Mouse (Mus musculus) MEL (cell line): ENCODE measurements at regions not wholly inside any gene's neighbourhood (a gene's known extent, or its start where the extent isn't known, plus 50 kb on each side); places are given as distances from the start of the nearest gene placed in this dataset.

Experiments
- CHD2 ChIP-seq: IDR thresholded peaks from 2 replicates; pipeline ENCODE4 v1.6.1; 2011; ENCODE audit warnings: low read length, improper control_type of control experiment
- CTCF ChIP-seq, 3 experiments: IDR thresholded peaks in 2 of 3; conservative IDR thresholded peaks in 1 of 3; 2 replicates each; pipeline ENCODE4 v1.5.1; 2011 to 2012; ENCODE audit warnings: low read length in 3 of 3, low read depth in 2 of 3, mild to moderate bottlenecking in 2 of 3, improper control_type of control experiment in 1 of 3, inconsistent platforms in 1 of 3, mixed read lengths in 1 of 3, moderate library complexity in 1 of 3; ENCODE audit not compliant: control insufficient read depth in 1 of 3, insufficient read depth in 1 of 3, poor library complexity in 1 of 3, severe bottlenecking in 1 of 3
- E2F4 ChIP-seq: IDR thresholded peaks from 2 replicates; pipeline ENCODE4 v1.6.1; 2011; ENCODE audit warnings: low read depth, low read length, improper control_type of control experiment, borderline replicate concordance
- GABPA ChIP-seq: IDR thresholded peaks from 2 replicates; pipeline ENCODE4 v1.6.1; 2012; ENCODE audit warnings: low read depth, mild to moderate bottlenecking, inconsistent platforms, low read length, improper control_type of control experiment, moderate library complexity
- HCFC1 ChIP-seq: IDR thresholded peaks from 2 replicates; pipeline ENCODE4 v1.6.1; 2012; ENCODE audit warnings: low read depth, mild to moderate bottlenecking, inconsistent platforms, low read length, improper control_type of control experiment, moderate library complexity
- KAT2A ChIP-seq: conservative IDR thresholded peaks from 2 replicates; pipeline ENCODE4 v1.6.1; 2012; ENCODE audit warnings: low read depth, low read length, improper control_type of control experiment, inconsistent platforms
- MAFK ChIP-seq: IDR thresholded peaks from 2 replicates; pipeline ENCODE4 v1.6.1; 2011; ENCODE audit warnings: low read depth, mild to moderate bottlenecking, low read length, improper control_type of control experiment, borderline replicate concordance
- POLR2A ChIP-seq, 2 experiments: IDR thresholded peaks; 2 replicates each; pipeline ENCODE4 v1.6.1; 2011 to 2012; ENCODE audit warnings: low read length in 2 of 2, mild to moderate bottlenecking in 2 of 2, control low read depth in 1 of 2, improper control_type of control experiment in 1 of 2, low read depth in 1 of 2, moderate library complexity in 1 of 2; ENCODE audit not compliant: control insufficient read depth in 1 of 2, insufficient read depth in 1 of 2, poor library complexity in 1 of 2
- POLR2AphosphoS5 ChIP-seq: IDR thresholded peaks from 2 replicates; pipeline ENCODE4 v1.6.1; 2012; ENCODE audit warnings: low read depth, borderline replicate concordance, mild to moderate bottlenecking, inconsistent platforms, low read length, moderate library complexity, mixed read lengths
- TAL1 ChIP-seq: IDR thresholded peaks from 2 replicates; pipeline ENCODE4 v1.6.1; 2012; ENCODE audit warnings: mild to moderate bottlenecking, inconsistent platforms, low read length, moderate library complexity, mixed read lengths
- TCF12 ChIP-seq: IDR thresholded peaks from 2 replicates; pipeline ENCODE4 v1.6.1; 2014; ENCODE audit warnings: low read depth, mild to moderate bottlenecking, inconsistent platforms, low read length, improper control_type of control experiment, moderate library complexity
- USF2 ChIP-seq, 2 experiments: IDR thresholded peaks; 2 replicates each; pipeline ENCODE4 v1.6.1; 2011 to 2012; ENCODE audit warnings: improper control_type of control experiment in 2 of 2, low read length in 2 of 2, borderline replicate concordance in 1 of 2, inconsistent platforms in 1 of 2, low read depth in 1 of 2, mild to moderate bottlenecking in 1 of 2; ENCODE audit not compliant: insufficient read depth in 1 of 2
- ZMIZ1 ChIP-seq: IDR thresholded peaks from 2 replicates; pipeline ENCODE4 v1.6.1; 2012; ENCODE audit warnings: low read depth, mild to moderate bottlenecking, inconsistent platforms, low read length, improper control_type of control experiment, moderate library complexity

GRCm38 (mm10) chr7:117097618-117098017 lies 283.2 kb upstream of the Xylt1 start:
- no peak for TF ChIP-seq CTCF (IDR thresholded peaks at IDR 0.05 in 2 of 3, conservative IDR thresholded peaks at IDR 0.05 in 1 of 3; ENCODE audit: control insufficient read depth in 1 of 3, insufficient read depth in 1 of 3, low read depth in 2 of 3, low read length in 3 of 3, poor library complexity in 1 of 3, severe bottlenecking in 1 of 3)
- no peak for TF ChIP-seq HCFC1
- no peak for TF ChIP-seq MAFK
- TF ChIP-seq TCF12 = no peak
- TF ChIP-seq ZMIZ1 = no peak
- no peak for TF ChIP-seq POLR2AphosphoS5
- no peak for TF ChIP-seq CHD2
- no peak for TF ChIP-seq KAT2A
- TF ChIP-seq USF2 (IDR thresholded peaks at IDR 0.05; ENCODE audit: borderline replicate concordance in 1 of 2, insufficient read depth in 1 of 2, low read depth in 1 of 2, low read length in 2 of 2) = no peak
- no peak for TF ChIP-seq TAL1
- no peak for TF ChIP-seq E2F4
- TF ChIP-seq POLR2A (IDR thresholded peaks at IDR 0.05; ENCODE audit: control insufficient read depth in 1 of 2, insufficient read depth in 1 of 2, low read depth in 1 of 2, low read length in 2 of 2, poor library complexity in 1 of 2) = no peak
- no peak for TF ChIP-seq GABPA
